In genomic region chr4:144928693-144929436, GRCm38 (mm10) we compare ENCODE assay signal across 15 mouse cellular contexts. TPM values are rescaled to one million over a fixed set of nuclear protein-coding genes. Genes with fewer than 3 reads are reported as not detected.
DNase-seq lines count a peak whose midpoint lies in the region; ATAC-seq and TF ChIP-seq lines count a peak whose summit lies in the region.
"Had no signal": no experiment of that assay in that cellular context is flagged by ENCODE, and none has a peak within 500 bp of the region (broad histone marks: within the 10 kb centered on the region; RNA-seq: fewer than 3 reads in every experiment).

No protein-coding gene starts in this region.

- no peak for ATAC-seq in heart, embryonic 15.5 days (replicated peaks; ENCODE audit: insufficient number of reproducible peaks, insufficient read depth, low FRiP score, low read depth)
- ATAC-seq in kidney, embryonic 14.5 days (ENCODE audit: low FRiP score, low TSS enrichment), result 0 out of 2 replicates have a peak, but pooled peaks have one; percentile 5
- ATAC-seq in midbrain, embryonic 15.5 days (replicated peaks), result no peak
- ATAC-seq: inflammation-experienced regulatory T-cells, adult 6 months; liver, embryonic 12.5 days had no signal

- WGBS in heart, embryonic 15.5 days, result 80% methylated on average over 5 of the region's 5 CpGs
- WGBS in kidney, embryonic 14.5 days, result 83% methylated on average over 5 of the region's 5 CpGs
- 79% methylated on average over 5 of the region's 5 CpGs for WGBS in midbrain, embryonic 15.5 days

- H3K79me2 ChIP-seq in C2C12 (ENCODE audit: control insufficient read depth, insufficient read depth), result no peaks in the 10 kb centered on the region

- no peak overlapping the region for H3K4me2 ChIP-seq in heart, embryonic 15.5 days
- no peak overlapping the region for H3K4me2 ChIP-seq in kidney, embryonic 14.5 days (replicated peaks; ENCODE audit: low read depth, low read length)
- H3K4me2 ChIP-seq in midbrain, embryonic 15.5 days, result no peak overlapping the region
- H3K4me2 ChIP-seq: liver, embryonic 12.5 days; neural tube, embryonic 15.5 days had no signal

- H3ac ChIP-seq in C2C12 (ENCODE audit: control insufficient read depth, insufficient read length, low read depth), result no peak overlapping the region

- no peaks in the 10 kb centered on the region for H3K9me3 ChIP-seq in heart, embryonic 15.5 days (replicated peaks)
- no peaks in the 10 kb centered on the region for H3K9me3 ChIP-seq in kidney, embryonic 14.5 days (ENCODE audit: control insufficient read depth, low read length)
- H3K9me3 ChIP-seq in midbrain, embryonic 15.5 days, result no peaks in the 10 kb centered on the region
- H3K9me3 ChIP-seq: G1E; liver, embryonic 12.5 days; neural tube, embryonic 15.5 days had no signal

- H3K36me3 ChIP-seq in heart, embryonic 15.5 days, result peaks cover 1% of the 10 kb centered on the region; the same call in 1 of the 2 replicates
- peaks cover 32% of the 10 kb centered on the region for H3K36me3 ChIP-seq in kidney, embryonic 14.5 days (ENCODE audit: control insufficient read depth, insufficient read depth, low read length)
- no peaks in the 10 kb centered on the region for H3K36me3 ChIP-seq in C2C12 (ENCODE audit: control insufficient read depth, insufficient read depth)
- no peaks in the 10 kb centered on the region for H3K36me3 ChIP-seq in midbrain, embryonic 15.5 days (replicated peaks)
- H3K36me3 ChIP-seq: G1E; neural tube, embryonic 15.5 days had no signal

- DNase-seq in heart, adult 8-10 months (ENCODE audit: low spot score), result no peak
- no peak for DNase-seq in kidney, postnatal 4 days
- DNase-seq in ZHBTc4 (ENCODE audit: low read depth, low spot score), result peak; percentile 30
- DNase-seq in embryo, embryonic 10 days (ENCODE audit: low spot score), result no peak
- DNase-seq: adrenal gland, postnatal 25 days; forebrain, postnatal 0 days had no signal

- no peak overlapping the region for H3K9ac ChIP-seq in heart, embryonic 15.5 days
- no peak overlapping the region for H3K9ac ChIP-seq in kidney, embryonic 14.5 days (ENCODE audit: low read depth, low read length)
- no peak overlapping the region for H3K9ac ChIP-seq in midbrain, embryonic 15.5 days
- H3K9ac ChIP-seq: forebrain, postnatal 0 days; heart, embryonic 12.5 days; liver, embryonic 12.5 days; neural tube, embryonic 15.5 days had no signal

- H3K27me3 ChIP-seq in heart, embryonic 15.5 days, result no peaks in the 10 kb centered on the region
- no peaks in the 10 kb centered on the region for H3K27me3 ChIP-seq in kidney, embryonic 14.5 days (ENCODE audit: control insufficient read depth, insufficient read depth, low read length)
- H3K27me3 ChIP-seq in C2C12 (ENCODE audit: control insufficient read depth, insufficient read depth, insufficient read length), result no peaks in the 10 kb centered on the region
- H3K27me3 ChIP-seq in midbrain, embryonic 15.5 days (replicated peaks), result no peaks in the 10 kb centered on the region
- H3K27me3 ChIP-seq: neural tube, embryonic 15.5 days had no signal

- H3K79me3 ChIP-seq in C2C12 (ENCODE audit: low read depth), result no peaks in the 10 kb centered on the region

- peaks cover 34% of the 10 kb centered on the region for H3K4me1 ChIP-seq in heart, embryonic 15.5 days (replicated peaks)
- H3K4me1 ChIP-seq in kidney, embryonic 14.5 days (ENCODE audit: control insufficient read depth, insufficient read depth, low read length), result peaks cover 11% of the 10 kb centered on the region; the same call in 1 of the 2 replicates
- no peaks in the 10 kb centered on the region for H3K4me1 ChIP-seq in midbrain, embryonic 15.5 days

- H3K4me3 ChIP-seq in heart, embryonic 15.5 days, result no peak overlapping the region
- no peak overlapping the region for H3K4me3 ChIP-seq in kidney, embryonic 14.5 days (ENCODE audit: low read length)
- H3K4me3 ChIP-seq in C2C12 (ENCODE audit: insufficient read depth, poor library complexity, severe bottlenecking), result no peak overlapping the region
- H3K4me3 ChIP-seq in midbrain, embryonic 15.5 days, result no peak overlapping the region
- H3K4me3 ChIP-seq: heart, embryonic 12.5 days; liver, embryonic 12.5 days; neural tube, embryonic 15.5 days had no signal

- peak overlapping the region; percentile 95; the same call in 1 of the 2 replicates for H3K27ac ChIP-seq in heart, embryonic 15.5 days
- no peak overlapping the region for H3K27ac ChIP-seq in kidney, embryonic 14.5 days (ENCODE audit: low read depth, low read length)
- no peak overlapping the region for H3K27ac ChIP-seq in midbrain, embryonic 15.5 days
- H3K27ac ChIP-seq: liver, embryonic 12.5 days had no signal

- no peak for TF ChIP-seq CTCF in C2C12 (IDR thresholded peaks at IDR 0.05; ENCODE audit: control insufficient read depth, insufficient read depth, insufficient read length)

TF ChIP-seq in C2C12, 6 proteins besides CTCF, POLR2A, EP300 and RAD21:
- TF ChIP-seq USF1 (IDR thresholded peaks at IDR 0.05; ENCODE audit: low read depth), result peak; percentile 56
- no peak for TF ChIP-seq MYOG (IDR thresholded peaks at IDR 0.05; ENCODE audit: control insufficient read depth, extremely low read depth, insufficient read length)

RNA-seq across cellular contexts. Expression of gene Dhrs3, which starts 36.2 kb away (rescaled TPM):
- 36.3 and 46.4 TPM in 2 replicates for polyA plus RNA-seq in heart, embryonic 15.5 days (2015; fragmentation: Nextera tagmentation; extraction: Ambion mirVana)
- 100 to 1,000 TPM in 3 of 4 experiments, 10 to 100 TPM in 1; 98.8 to 151 (median 131) TPM for total RNA-seq in heart, adult 8-10 months (2022)
- 153 and 226 TPM in 2 replicates for polyA plus RNA-seq in kidney, embryonic 14.5 days (2014; fragmentation: Nextera tagmentation; extraction: Ambion mirVana)
- polyA plus RNA-seq in C2C12 (2012; fragmentation: generic; extraction: Trizol), result 5.0 TPM
- 35.6 and 41.3 TPM in 2 replicates for polyA plus RNA-seq in midbrain, embryonic 15.5 days (2015; fragmentation: Nextera tagmentation; extraction: Ambion mirVana)
